Mouse (Mus musculus): ENCODE data around the gene Samhd1. TPM values are rescaled to one million over a fixed set of nuclear protein-coding genes. Genes with fewer than 3 reads are reported as not detected.

Gene Samhd1
- polyA plus RNA-seq, 1 experiment from 2014 or later: 25.6 TPM

DNA sequence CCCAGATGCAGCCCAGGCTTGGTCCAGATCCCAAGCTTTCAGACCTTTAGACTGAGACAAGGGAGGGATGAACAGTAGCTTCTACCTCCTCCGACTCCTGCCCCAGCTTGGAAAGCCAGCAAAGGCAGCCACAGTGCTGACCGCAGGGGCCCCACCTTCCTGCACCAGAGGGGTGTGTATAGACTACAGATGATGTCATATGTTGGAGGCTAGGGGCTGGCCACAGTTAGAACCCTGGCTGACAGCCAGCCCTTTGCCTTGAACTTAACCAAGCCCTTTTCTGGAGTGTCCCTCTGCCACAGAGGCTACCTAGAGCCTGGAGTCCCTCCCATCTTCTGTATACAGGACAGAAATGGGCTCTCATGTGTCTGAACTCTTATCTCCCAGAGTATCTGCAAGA, 63.5 kb downstream of the Samhd1 start:
- Histone ChIP-seq H3K4me1 (replicated peaks) (peaks cover 89% of the 10 kb centered on the region), H3K9me3 (no peaks in the 10 kb centered on the region), H3K27me3 (no peaks in the 10 kb centered on the region), H3K27ac (0 out of 2 replicates have a peak overlapping the region, but pooled peaks have one; percentile 8), H3K9ac (replicated peaks) (no peak overlapping the region), H3K36me3 (peaks cover 30% of the 10 kb centered on the region), H3K4me2 (no peak overlapping the region), H3K4me3 (replicated peaks) (no peak overlapping the region)
- WGBS: 65% methylated on average over 2 of the region's 2 CpGs
- ATAC-seq (ENCODE audit: insufficient number of reproducible peaks, insufficient read depth, low FRiP score, low TSS enrichment, low read depth): 0 out of 2 replicates have a peak, but pooled peaks have one; percentile 20

DNA sequence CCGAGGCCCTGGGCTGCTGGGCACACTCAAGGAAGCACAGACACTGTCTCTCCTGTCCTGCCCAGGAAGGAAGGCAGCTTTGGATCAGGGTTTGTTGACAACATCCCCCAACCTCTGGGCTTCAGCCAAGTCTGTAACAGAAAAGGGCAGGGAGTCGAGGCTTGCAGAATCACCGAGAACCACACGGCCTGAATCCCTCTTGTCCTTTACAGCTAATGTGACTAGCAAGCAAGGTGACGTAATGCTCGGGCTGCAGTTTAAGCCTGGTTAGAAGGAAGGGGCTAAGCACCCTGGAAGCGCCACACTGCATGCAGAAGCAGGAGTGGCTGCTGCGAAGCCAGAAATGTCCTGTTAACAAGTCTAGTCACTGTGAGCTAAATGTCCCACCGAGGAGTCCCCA, 64.7 kb downstream of the Samhd1 start:
- Histone ChIP-seq H3K9me3 (no peaks in the 10 kb centered on the region), H3K36me3 (peaks cover 35% of the 10 kb centered on the region), H3K27me3 (no peaks in the 10 kb centered on the region), H3K9ac (replicated peaks) (0 out of 2 replicates have a peak overlapping the region, but pooled peaks have one; percentile 37), H3K27ac (peak overlapping the region; percentile 75), H3K4me1 (replicated peaks) (peaks cover 85% of the 10 kb centered on the region), H3K4me2 (no peak overlapping the region), H3K4me3 (replicated peaks) (no peak overlapping the region)
- no peak for ATAC-seq (ENCODE audit: insufficient number of reproducible peaks, insufficient read depth, low FRiP score, low TSS enrichment, low read depth)
- 61% methylated on average over 9 of the region's 9 CpGs for WGBS

DNA sequence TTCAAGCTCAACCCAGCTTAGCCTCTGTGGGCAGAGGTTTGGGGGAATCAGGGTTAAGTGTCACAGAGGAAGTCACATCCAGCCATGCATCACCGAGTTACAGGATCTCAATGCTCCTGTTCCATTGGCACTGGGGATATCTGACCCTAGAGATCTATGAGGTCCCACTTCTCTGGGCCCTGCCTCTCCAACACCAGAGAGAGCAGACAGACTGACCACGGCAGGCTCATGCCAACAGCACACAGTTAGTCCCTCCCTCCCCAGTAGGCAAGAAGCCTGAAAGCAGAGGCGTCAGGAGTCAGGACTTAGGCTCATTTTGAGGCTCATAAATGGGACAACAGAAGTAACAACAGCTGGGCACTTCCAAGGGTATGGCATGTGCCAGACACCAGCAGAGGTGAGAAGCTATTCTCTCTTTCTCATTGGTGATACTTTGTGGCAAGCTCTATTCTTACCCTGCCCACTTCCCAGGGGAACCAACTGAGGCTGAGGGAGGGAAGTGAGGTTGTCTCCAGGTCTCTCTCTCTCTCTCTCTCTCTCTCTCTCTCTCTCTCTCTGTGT, 65.2 kb downstream of the Samhd1 start:
- peaks cover 38% of the 10 kb centered on the region for H3K36me3 ChIP-seq
- H3K4me3 ChIP-seq (replicated peaks): no peak overlapping the region
- H3K4me2 ChIP-seq: no peak overlapping the region
- 50% methylated on average over 3 of the region's 3 CpGs for WGBS
- ATAC-seq (ENCODE audit: insufficient number of reproducible peaks, insufficient read depth, low FRiP score, low TSS enrichment, low read depth): no peak
- H3K9ac ChIP-seq (replicated peaks): 0 out of 2 replicates have a peak overlapping the region, but pooled peaks have one; percentile 37
- H3K27ac ChIP-seq: peak overlapping the region; percentile 56; the same call in 1 of the 2 replicates
- no peaks in the 10 kb centered on the region for H3K27me3 ChIP-seq
- H3K9me3 ChIP-seq: no peaks in the 10 kb centered on the region
- H3K4me1 ChIP-seq (replicated peaks): peaks cover 84% of the 10 kb centered on the region

DNA sequence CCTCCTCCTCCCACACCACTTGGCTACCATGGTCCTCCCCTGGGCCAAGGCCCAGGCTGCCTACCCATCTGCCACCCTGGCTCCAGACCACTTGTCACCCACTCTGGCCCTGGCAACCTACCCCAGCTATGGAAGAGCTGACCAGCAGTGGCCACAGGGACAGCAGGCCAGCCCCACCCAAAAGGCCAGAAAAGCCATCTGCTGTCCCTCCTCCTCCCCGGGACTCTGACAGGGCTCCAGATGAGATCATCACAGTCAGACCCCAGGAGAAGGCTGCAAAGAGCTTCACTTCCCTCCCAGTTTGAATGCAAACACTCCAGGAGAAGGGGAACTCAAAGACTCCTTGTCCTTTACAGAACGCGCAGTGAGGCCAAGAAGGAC, 65.7 kb downstream of the Samhd1 start:
- 71% methylated on average over 3 of the region's 3 CpGs for WGBS
- H3K4me1 ChIP-seq (replicated peaks): peaks cover 79% of the 10 kb centered on the region
- no peak for ATAC-seq (ENCODE audit: insufficient number of reproducible peaks, insufficient read depth, low FRiP score, low TSS enrichment, low read depth)
- no peak overlapping the region for H3K4me2 ChIP-seq
- H3K9ac ChIP-seq (replicated peaks): no peak overlapping the region
- no peak overlapping the region for H3K4me3 ChIP-seq (replicated peaks)
- H3K27me3 ChIP-seq: no peaks in the 10 kb centered on the region
- H3K9me3 ChIP-seq: no peaks in the 10 kb centered on the region
- peaks cover 38% of the 10 kb centered on the region for H3K36me3 ChIP-seq
- peak overlapping the region; percentile 45; the same call in 1 of the 2 replicates for H3K27ac ChIP-seq

DNA sequence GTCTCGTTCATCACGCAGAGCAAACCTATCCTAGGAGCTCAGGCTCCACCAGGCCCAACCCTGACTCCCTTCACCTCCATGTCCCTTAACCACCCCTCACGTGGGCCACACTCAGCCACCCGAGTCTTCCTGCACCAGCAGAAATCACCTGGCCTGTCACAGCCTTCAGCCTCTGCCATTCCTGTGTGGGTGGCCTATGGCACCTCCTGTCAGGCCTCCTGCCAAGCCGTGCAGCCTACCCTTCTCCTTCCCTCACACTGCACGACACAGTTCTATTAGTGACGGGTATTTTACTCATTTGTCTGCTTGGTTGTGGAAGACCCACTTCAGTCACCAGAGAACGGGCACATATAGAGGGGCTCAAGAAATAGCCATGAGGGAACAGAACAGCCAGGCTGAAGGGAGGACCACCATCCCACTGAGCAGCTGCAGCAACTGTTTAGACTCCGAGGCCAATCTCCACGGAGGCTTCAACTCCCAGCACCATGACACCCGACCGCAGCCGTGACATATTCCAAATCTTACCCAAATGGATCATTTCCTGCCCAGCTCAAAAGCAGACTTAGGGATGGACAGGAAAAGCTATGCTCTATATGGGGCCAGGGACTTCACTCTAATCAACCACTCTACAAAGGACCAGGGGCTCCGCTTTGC, 66.2 kb downstream of the Samhd1 start:
- H3K36me3 ChIP-seq: peaks cover 41% of the 10 kb centered on the region
- H3K9ac ChIP-seq (replicated peaks): no peak overlapping the region
- WGBS: 84% methylated on average over 14 of the region's 14 CpGs
- no peaks in the 10 kb centered on the region for H3K27me3 ChIP-seq
- H3K4me3 ChIP-seq (replicated peaks): no peak overlapping the region
- peaks cover 77% of the 10 kb centered on the region for H3K4me1 ChIP-seq (replicated peaks)
- H3K27ac ChIP-seq: peak overlapping the region; percentile 45; the same call in 1 of the 2 replicates
- no peak overlapping the region for H3K4me2 ChIP-seq
- ATAC-seq (ENCODE audit: insufficient number of reproducible peaks, insufficient read depth, low FRiP score, low TSS enrichment, low read depth): no peak
- H3K9me3 ChIP-seq: no peaks in the 10 kb centered on the region

DNA sequence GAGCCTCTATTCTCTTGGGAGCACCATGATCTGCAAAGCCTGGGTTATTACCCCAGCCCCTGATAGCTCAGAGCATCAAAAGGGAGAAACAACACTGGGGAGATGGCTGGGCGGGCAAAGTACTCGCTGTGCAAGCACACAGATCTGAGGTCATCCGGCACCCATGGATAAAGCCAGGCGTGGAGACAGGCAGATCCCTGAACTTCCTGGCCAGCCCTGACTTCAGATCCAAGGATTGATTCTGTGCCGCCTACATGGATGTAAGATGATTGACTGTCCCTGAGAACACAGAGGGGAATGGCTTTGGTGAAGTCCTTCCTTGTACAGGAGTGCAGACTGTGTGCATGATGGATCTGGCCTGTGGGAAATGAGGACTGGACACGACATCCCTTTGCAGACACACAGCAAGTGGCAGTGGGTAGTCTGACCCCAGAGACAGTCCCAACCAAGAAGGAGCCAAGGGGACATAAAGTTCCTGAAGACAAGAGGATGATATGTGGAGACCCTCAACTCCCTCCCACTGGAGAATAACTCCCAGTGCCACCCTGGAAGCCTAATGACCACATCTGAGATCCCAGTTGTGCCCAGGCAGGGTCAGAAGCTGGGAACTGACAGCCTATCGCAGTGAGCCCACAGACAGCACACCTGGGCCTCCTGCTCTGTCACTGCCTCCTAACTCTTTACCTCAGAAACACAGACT, 68.2 kb downstream of the Samhd1 start:
- Histone ChIP-seq H3K36me3 (peaks cover 32% of the 10 kb centered on the region), H3K4me1 (replicated peaks) (peaks cover 67% of the 10 kb centered on the region), H3K4me2 (no peak overlapping the region), H3K4me3 (replicated peaks) (no peak overlapping the region), H3K27me3 (no peaks in the 10 kb centered on the region), H3K9ac (replicated peaks) (no peak overlapping the region), H3K9me3 (no peaks in the 10 kb centered on the region), H3K27ac (no peak overlapping the region)
- 84% methylated on average over 7 of the region's 7 CpGs for WGBS
- no peak for ATAC-seq (ENCODE audit: insufficient number of reproducible peaks, insufficient read depth, low FRiP score, low TSS enrichment, low read depth)

DNA sequence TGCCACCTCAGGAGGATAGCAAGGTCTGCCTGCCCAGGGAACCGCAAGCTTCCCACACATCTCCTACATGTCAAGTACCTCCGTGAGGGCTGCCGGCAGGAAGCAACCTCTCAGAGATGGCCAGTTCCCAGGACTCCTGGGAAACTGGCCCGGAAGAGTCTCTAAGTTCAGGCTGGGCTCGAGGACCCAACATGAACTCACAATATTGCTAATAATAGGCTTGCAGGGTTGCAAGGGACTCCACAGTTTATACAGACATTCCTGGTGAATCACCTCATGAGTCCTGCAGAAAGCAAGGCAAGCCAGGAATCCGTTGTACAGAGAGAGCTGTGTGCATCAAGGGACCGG, 69.2 kb downstream of the Samhd1 start:
- H3K9me3 ChIP-seq: no peaks in the 10 kb centered on the region
- no peaks in the 10 kb centered on the region for H3K27me3 ChIP-seq
- WGBS: 70% methylated on average over 7 of the region's 7 CpGs
- no peak overlapping the region for H3K4me3 ChIP-seq (replicated peaks)
- H3K27ac ChIP-seq: 0 out of 2 replicates have a peak overlapping the region, but pooled peaks have one; percentile 8
- peaks cover 57% of the 10 kb centered on the region for H3K4me1 ChIP-seq (replicated peaks)
- no peak for ATAC-seq (ENCODE audit: insufficient number of reproducible peaks, insufficient read depth, low FRiP score, low TSS enrichment, low read depth)
- H3K36me3 ChIP-seq: peaks cover 37% of the 10 kb centered on the region
- no peak overlapping the region for H3K9ac ChIP-seq (replicated peaks)
- no peak overlapping the region for H3K4me2 ChIP-seq

DNA sequence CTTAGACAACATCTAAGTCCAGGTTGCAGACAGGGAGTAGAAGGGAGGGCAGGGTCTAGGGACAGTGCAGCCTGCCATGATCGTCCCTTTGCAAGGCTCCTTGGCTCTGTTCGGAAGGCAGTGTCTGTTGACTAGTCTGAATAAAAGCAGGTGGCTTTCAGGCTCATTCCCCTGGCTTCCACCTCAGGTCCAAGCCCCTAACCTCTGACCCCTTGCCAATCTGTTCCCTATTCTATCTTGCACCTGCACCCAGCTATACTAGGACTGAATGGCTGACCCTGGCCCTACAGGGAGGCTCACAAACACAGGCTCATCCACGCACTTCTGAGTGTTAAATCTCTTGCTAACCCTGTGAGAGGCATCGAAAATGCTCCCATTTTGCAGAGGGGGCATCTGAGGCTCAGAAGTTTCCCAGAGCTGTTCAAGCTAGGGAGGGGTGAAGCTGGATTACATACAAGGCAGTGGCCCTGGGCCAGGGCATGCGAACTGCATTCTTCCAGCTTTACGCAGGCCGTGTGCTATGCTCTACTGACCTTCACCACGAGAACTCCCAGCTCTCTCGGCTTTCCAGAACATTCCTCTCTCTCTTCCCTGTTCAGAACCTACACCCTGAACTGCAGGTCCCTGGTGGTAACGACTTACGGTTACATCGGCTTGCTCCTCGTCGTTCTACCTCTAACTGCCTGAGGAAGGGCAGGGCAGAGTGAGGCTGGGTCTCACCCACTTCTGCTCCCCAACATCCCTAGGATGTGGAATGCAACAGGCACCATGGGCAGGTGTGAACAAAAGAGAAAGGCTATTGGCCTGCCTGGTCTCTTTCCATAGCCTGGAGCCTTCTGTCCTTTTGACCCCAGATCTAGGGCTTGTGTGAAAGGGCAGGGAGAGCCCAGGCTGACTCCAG, 69.8 kb downstream of the Samhd1 start:
- H3K27me3 ChIP-seq: no peaks in the 10 kb centered on the region
- no peak overlapping the region for H3K4me2 ChIP-seq
- peaks cover 51% of the 10 kb centered on the region for H3K4me1 ChIP-seq (replicated peaks)
- no peak overlapping the region for H3K9ac ChIP-seq (replicated peaks)
- WGBS: 79% methylated on average over 14 of the region's 14 CpGs
- no peaks in the 10 kb centered on the region for H3K9me3 ChIP-seq
- H3K27ac ChIP-seq: 0 out of 2 replicates have a peak overlapping the region, but pooled peaks have one; percentile 8
- H3K4me3 ChIP-seq (replicated peaks): no peak overlapping the region
- ATAC-seq (ENCODE audit: insufficient number of reproducible peaks, insufficient read depth, low FRiP score, low TSS enrichment, low read depth): no peak
- H3K36me3 ChIP-seq: peaks cover 35% of the 10 kb centered on the region

DNA sequence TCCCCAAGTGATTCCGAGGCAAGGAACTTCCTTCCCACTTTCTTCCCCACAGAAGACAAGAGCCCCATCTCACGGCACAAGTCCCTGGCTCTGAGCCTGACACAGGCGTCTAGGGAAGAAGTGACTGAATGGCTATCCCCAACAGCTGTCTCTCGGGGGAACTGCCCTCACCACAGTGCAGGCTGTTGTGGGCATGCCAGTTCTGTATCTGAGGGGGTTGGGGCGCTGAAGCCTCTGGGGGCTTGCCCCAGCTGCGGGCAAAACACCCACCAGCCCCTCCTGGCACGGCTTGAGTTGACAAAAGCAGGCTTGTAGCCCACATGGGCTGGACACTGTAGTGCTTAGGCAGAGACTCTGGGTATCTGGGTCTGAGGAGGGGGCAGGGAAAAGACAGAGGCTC, 70.9 kb downstream of the Samhd1 start:
- Histone ChIP-seq H3K27ac (peak overlapping the region; percentile 36; the same call in 1 of the 2 replicates), H3K9ac (replicated peaks) (no peak overlapping the region), H3K36me3 (peaks cover 45% of the 10 kb centered on the region), H3K4me3 (replicated peaks) (no peak overlapping the region), H3K4me2 (no peak overlapping the region), H3K4me1 (replicated peaks) (peaks cover 49% of the 10 kb centered on the region), H3K27me3 (no peaks in the 10 kb centered on the region), H3K9me3 (no peaks in the 10 kb centered on the region)
- WGBS: 73% methylated on average over 7 of the region's 7 CpGs
- no peak for ATAC-seq (ENCODE audit: insufficient number of reproducible peaks, insufficient read depth, low FRiP score, low TSS enrichment, low read depth)

DNA sequence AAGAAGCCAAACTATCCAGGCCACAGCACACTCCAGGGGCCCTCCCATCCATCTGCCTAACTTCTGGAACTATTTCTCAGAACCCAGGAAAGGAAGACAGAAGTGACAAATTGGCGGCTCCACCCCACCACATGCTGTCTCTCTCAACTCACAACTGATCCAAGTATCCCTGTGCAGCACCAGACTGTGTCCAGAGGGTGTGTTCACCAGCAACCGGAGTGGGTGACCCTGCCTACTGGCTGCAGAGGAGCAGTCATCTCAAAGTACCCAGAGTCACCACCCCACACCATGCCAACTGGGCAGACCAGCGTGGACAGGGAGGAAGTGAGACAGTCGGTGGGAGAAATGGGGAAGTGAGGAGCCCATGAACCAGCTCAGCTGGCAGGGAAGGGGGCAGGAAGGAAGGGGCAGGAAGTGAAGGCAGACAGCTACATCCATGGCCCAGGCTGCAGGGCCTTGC, 71.8 kb downstream of the Samhd1 start:
- Histone ChIP-seq H3K36me3 (peaks cover 45% of the 10 kb centered on the region), H3K4me1 (replicated peaks) (peaks cover 51% of the 10 kb centered on the region), H3K9ac (replicated peaks) (no peak overlapping the region), H3K4me2 (no peak overlapping the region), H3K9me3 (no peaks in the 10 kb centered on the region), H3K4me3 (replicated peaks) (no peak overlapping the region), H3K27me3 (no peaks in the 10 kb centered on the region), H3K27ac (no peak overlapping the region)
- no peak for ATAC-seq (ENCODE audit: insufficient number of reproducible peaks, insufficient read depth, low FRiP score, low TSS enrichment, low read depth)
- WGBS: 68% methylated on average over 4 of the region's 4 CpGs
